Mouse (Mus musculus) frontal cortex, adult (tissue): ENCODE measurements around the gene Dnmbp.
A peak's percentile ranks its signal among the peaks of the same experiment; 100 is the strongest.

Source experiments
- ATAC-seq: cut with Nextera tagmentation; 2 replicates; pipeline ENCODE4 v1.9.2; 2017; ENCODE audit warnings: mild to moderate bottlenecking, moderate library complexity, mixed read lengths; ENCODE audit not compliant: low TSS enrichment

Dnmbp gene

GRCm38 (mm10) chr19:43944566-43944965, 4.6 kb upstream of the Dnmbp start:
- ATAC-seq: no peak

GRCm38 (mm10) chr19:43943076-43943475, 3.1 kb upstream of the Dnmbp start:
- ATAC-seq: no peak

GRCm38 (mm10) chr19:43939171-43939768, 721 bp downstream of the Dnmbp start:
- no peak for ATAC-seq

GRCm38 (mm10) chr19:43938355-43938754, 1.6 kb downstream of the Dnmbp start:
- no peak for ATAC-seq

- ATAC-seq: no peak
These were observed 9.1 kb downstream of the Dnmbp start for GRCm38 (mm10) chr19:43930926-43931325.

GRCm38 (mm10) chr19:43930366-43930765, 9.6 kb downstream of the Dnmbp start:
- no peak for ATAC-seq

GRCm38 (mm10) chr19:43929869-43930268, 10.1 kb downstream of the Dnmbp start:
- ATAC-seq: no peak

- ATAC-seq: peak; percentile 61
These were observed 12.0 kb downstream of the Dnmbp start for GRCm38 (mm10) chr19:43927967-43928366.

GRCm38 (mm10) chr19:43927057-43927456, 12.9 kb downstream of the Dnmbp start:
- ATAC-seq: peak; percentile 84

- 0 out of 2 replicates have a peak, but pooled peaks have one; percentile 1 for ATAC-seq
These were observed 13.6 kb downstream of the Dnmbp start for GRCm38 (mm10) chr19:43926141-43926987.

GRCm38 (mm10) chr19:43924361-43924760, 15.6 kb downstream of the Dnmbp start:
- no peak for ATAC-seq

GRCm38 (mm10) chr19:43922963-43923362, 17.0 kb downstream of the Dnmbp start:
- ATAC-seq: no peak

GRCm38 (mm10) chr19:43921410-43921809, 18.6 kb downstream of the Dnmbp start:
- no peak for ATAC-seq

- no peak for ATAC-seq
These were observed 19.3 kb downstream of the Dnmbp start for GRCm38 (mm10) chr19:43920453-43921300.

GRCm38 (mm10) chr19:43919841-43920240, 20.1 kb downstream of the Dnmbp start:
- no peak for ATAC-seq

GRCm38 (mm10) chr19:43918834-43919233, 21.2 kb downstream of the Dnmbp start:
- ATAC-seq: no peak

GRCm38 (mm10) chr19:43917763-43918162, 22.2 kb downstream of the Dnmbp start:
- no peak for ATAC-seq

- no peak for ATAC-seq
These were observed 22.6 kb downstream of the Dnmbp start for GRCm38 (mm10) chr19:43917406-43917691.

GRCm38 (mm10) chr19:43916586-43917405, 23.2 kb downstream of the Dnmbp start:
- no peak for ATAC-seq

- ATAC-seq: no peak
These were observed 24.6 kb downstream of the Dnmbp start for GRCm38 (mm10) chr19:43915431-43915830.

GRCm38 (mm10) chr19:43914986-43915385, 25.0 kb downstream of the Dnmbp start:
- no peak for ATAC-seq
